Mouse (Mus musculus) gastrocnemius, adult 18-20 months (tissue): ENCODE data around the gene Usp46. TPM values are rescaled to one million over a fixed set of nuclear protein-coding genes. Genes with fewer than 3 reads are reported as not detected.

Experiments used
- DNase-seq: peaks from one replicate; pipeline ENCODE4 v3.0.0; 2021; ENCODE audit warnings: low spot score
- total RNA-seq, 2 experiments: library from RNA; stranded (reverse); gene quantifications; 2 replicates each; pipeline ENCODE4 v1.2.3; 2021

The Usp46 gene
- total RNA-seq, 2 experiments from 2014 or later = 10.4 to 16.0 TPM

DNA sequence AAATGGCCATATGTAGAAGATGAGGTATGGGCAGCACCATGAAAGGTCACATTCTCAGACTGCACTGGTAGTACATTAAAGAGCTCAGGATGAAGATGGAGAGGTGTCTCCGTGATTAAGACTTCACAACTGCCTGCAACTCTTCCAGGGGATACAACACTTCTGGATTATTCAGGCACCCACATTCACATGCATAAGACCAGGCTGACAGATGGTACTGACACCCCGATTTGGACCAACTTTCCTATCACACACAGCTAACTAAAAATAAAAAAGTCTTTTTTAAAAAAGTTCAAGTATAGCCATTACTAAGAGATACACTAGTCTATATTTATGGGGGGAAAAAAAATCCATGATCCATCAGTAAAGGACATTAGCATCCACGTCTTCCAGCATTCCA is 112.5 kb downstream of the Usp46 start:
- DNase-seq = no peak

DNA sequence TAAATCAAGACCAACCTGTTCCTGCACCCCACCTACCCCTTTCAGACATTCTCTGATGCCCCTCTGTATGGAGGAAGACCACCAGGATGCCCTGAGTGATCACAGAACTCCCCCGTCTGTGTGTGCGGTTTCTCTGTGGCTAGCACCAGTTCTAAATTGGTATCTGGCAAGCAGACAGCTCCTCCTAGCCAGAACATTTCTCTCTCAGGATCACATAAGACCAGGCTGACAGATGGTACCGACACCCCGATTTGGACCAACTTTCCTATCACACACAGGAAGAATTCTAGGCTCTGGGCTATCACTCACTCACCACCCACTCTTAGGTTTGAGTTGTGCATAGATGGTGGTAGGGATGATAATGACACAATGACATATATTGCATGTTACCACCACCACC is 113.2 kb downstream of the Usp46 start:
- DNase-seq = no peak

- no peak for DNase-seq
Observed at GRCm38 (mm10) chr5:73953066-73953614, 115.1 kb downstream of the Usp46 start.

GRCm38 (mm10) chr5:73951649-73952000 is 116.6 kb downstream of the Usp46 start:
- DNase-seq = no peak

GRCm38 (mm10) chr5:73950809-73951648 is 117.2 kb downstream of the Usp46 start:
- DNase-seq = no peak

Other genes with a start within 250 kb of the Usp46 start
- 1 to 10 TPM; 2.8 to 4.7 TPM for gene Rasl11b, start 126.9 kb upstream of the Usp46 start, total RNA-seq